Mouse (Mus musculus) R1 (cell line): ENCODE results near the gene Cnnm3.

Source experiments
- DNase-seq: peaks from one replicate; pipeline ENCODE4 v3.0.0-alpha.2; 2018; ENCODE audit warnings: low read depth, low spot score

The Cnnm3 gene

DNA sequence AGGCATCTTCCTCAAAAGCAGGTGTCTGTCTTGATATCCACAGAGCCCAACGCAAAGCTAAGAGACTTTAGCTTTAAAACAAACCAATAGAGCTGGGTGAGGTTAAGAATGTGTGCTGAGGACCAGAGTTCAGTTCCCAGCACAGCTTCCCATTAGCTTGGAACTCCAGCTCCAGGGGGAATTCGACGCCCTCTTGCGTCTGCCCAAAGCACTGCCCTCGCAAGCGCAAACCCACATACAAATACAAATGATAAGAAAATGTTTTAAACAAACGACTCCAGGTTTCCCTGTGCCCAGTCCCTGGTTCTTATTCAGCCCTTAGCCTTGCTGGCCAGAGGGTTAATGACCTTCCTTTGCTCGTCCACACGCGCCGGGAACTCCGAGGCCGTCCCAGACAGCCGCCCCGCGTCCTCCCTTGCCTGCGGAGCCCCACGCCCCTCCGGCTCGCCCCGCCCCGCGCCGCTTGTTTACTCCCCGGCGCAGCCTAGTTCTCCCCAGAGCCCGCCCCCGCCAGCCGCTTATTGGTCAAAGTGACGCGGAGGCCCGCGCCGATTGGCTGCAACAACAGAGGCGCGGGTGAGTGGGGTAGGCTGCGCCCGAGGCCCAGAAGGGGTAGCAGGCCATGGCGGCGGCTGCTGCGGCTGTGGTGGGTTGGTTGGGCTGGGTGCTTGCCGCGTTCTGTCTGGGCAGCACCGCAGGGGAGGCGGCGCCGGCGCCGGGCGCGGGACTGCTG is at the start of gene Cnnm3:
Gene Cnnm3, plus strand, starts transcription at position 579 of the 733 bp plus-strand sequence.
- DNase-seq, result peak; percentile 98

GRCm38 (mm10) chr1:36465641-36466160 is 46.0 kb upstream of the Cnnm3 start:
- no peak for DNase-seq

- peak; percentile 73 for DNase-seq
Observed at GRCm38 (mm10) chr1:36467446-36467845, 44.2 kb upstream of the Cnnm3 start.

DNA sequence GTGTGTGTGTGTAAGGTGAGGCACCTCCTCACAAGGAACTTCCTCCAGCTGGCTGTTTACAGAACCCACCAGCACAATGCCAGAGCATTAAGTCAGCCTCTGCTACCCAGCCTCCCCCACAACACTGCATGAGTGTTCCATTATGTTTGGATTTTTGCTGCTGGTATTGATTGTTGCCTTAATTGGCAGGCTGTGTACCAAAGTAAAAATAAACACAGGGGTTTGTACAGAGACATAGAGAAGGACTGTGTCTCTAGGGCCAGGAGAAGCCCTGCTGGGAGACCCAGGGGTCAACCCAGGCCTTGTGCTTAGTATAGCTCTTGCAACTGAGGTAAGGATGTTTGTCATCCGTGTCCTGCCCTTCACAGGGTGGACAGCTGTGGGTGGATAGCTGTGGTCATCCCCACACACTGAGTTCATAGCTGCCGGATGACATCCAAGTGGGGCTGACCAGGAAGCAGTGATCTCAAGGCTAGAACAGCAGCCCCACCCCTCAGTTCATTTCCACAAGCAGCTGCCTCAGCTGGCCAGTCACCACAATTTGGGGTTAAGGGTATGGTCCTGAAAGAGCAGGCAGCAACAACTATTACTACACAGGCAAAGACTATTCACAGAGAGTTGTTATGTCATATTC is 41.7 kb upstream of the Cnnm3 start:
- DNase-seq, result no peak

GRCm38 (mm10) chr1:36471181-36472105 is 40.2 kb upstream of the Cnnm3 start, which contains the start of gene Cnnm4:
TSS of gene Cnnm4 (plus strand) at chr1:36471620.
- peak; percentile 79 for DNase-seq

DNA sequence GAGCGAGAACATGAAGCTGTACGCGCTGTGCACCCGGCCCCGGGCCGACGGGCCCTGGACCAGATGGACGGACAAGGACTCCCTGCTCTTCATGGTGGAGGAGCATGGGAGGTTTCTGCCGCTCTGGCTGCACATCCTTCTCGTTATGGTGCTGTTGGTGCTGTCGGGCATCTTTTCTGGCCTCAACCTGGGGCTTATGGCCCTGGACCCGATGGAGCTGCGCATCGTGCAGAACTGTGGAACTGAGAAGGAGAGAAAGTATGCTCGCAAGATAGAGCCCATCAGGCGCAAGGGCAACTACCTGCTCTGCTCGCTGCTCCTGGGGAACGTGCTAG is 39.6 kb upstream of the Cnnm3 start:
- DNase-seq, result peak; percentile 15

- DNase-seq, result no peak
Observed at GRCm38 (mm10) chr1:36473211-36473780, 38.4 kb upstream of the Cnnm3 start.

DNA sequence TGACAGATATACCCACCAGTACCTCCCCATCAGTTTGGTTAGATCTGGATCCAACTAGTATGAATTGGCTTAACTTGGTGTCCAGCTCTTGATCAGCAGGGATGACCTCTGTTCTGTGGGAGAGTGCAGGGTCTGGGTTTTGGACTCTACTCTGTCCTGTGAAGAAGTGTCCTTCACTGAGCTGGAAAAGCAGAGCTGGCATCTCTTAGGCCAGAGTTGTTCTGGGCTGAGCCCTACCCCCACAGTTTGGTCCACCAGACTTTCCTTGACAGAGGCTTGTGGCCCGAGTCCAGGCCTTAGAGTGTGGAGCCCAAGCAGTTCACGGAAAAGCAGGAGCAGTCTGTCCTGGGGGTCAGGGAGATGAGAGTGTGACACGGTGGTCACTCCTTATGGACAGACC is 37.0 kb upstream of the Cnnm3 start:
- DNase-seq, result no peak

- no peak for DNase-seq
Observed at GRCm38 (mm10) chr1:36475480-36476110, 36.1 kb upstream of the Cnnm3 start.

DNA sequence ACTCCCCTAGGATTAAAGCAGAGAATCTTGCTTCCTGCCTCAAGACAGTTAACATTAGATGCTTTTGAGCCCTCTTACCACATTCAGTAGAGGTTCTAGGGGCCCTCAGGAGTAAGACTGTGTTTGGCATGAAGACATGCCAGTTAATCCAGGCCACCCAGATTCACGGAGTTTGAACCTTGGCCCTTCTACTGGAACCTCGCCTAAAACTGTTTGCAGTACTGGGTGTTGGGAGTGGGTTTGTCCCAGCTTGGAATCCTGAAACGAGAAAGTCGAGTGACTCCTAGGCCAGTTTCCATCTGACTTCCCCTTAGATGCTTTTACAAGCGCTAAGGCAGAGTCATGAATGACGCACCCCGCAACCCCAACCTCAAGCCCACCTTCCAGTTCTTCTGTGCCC is 35.2 kb upstream of the Cnnm3 start:
- DNase-seq, result no peak

- no peak for DNase-seq
Observed at GRCm38 (mm10) chr1:36478343-36478795, 33.3 kb upstream of the Cnnm3 start.

DNA sequence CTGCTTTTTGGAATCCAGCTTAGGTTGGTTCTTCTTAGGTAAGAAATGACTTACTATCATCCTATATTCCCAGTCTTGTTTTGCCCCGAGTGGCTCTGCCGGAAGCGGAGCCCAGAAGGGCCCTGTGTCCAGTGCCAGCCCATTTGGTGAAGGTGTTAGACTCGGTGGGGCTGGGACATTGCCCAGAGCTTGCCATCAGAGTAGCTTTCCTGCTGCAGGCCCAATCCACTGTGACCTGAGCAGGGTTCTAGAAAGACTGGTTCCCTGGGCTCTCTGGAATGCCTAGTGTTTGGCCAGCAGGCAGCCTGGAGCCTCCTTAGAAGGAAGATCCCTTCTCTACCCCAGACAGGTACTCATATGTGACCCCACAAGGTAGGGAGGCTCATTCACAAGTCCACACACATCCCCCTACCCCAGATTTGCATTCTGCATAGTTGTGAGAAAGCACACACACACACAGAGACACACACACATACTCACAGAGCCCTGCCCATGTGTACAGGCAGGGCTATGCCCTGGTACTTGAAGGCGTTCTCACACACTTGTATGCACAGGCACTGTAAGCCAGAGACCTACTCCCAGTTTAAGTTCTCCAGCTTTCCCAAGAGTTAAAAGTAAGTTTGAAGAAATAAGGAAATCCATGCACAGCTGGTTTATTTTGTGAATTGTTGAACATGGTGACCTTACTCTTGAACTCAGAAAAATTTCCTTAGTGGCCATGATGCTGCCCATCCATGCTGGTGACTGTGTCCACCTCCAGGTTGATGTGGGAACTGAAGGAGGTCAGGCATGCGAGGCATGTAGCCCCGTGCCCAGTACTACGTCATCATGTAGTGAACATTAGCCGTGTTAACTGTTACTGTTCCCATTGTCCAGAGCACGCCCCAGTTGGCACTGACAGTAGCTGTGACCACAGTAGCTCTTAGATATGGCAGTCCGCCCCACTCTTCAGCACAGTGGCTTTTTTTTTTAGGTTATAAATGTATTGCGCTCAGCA is 31.5 kb upstream of the Cnnm3 start:
- no peak for DNase-seq

- DNase-seq, result no peak
Observed at GRCm38 (mm10) chr1:36483825-36484224, 27.8 kb upstream of the Cnnm3 start.

- DNase-seq, result no peak
Observed at GRCm38 (mm10) chr1:36485080-36485479, 26.6 kb upstream of the Cnnm3 start.

DNA sequence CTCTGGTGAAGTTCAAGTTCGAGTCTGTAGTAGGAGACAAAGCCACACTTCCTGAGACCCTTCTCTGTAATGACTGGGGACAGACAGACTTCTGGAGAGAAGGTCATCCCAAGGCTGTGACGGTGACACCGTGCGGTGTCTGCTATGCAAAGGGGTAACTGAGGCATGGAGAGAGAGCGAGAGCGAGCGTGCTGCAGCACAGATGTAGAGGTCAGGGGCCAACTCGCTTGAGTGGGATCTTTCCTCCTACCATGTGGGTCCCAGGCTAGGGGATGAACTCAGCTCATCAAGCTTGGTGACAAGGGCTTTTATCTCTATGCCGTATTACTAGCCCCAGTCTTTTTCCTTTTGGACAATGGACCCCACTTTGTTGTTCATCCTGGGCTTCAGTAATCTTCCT is 24.6 kb upstream of the Cnnm3 start:
- no peak for DNase-seq

DNA sequence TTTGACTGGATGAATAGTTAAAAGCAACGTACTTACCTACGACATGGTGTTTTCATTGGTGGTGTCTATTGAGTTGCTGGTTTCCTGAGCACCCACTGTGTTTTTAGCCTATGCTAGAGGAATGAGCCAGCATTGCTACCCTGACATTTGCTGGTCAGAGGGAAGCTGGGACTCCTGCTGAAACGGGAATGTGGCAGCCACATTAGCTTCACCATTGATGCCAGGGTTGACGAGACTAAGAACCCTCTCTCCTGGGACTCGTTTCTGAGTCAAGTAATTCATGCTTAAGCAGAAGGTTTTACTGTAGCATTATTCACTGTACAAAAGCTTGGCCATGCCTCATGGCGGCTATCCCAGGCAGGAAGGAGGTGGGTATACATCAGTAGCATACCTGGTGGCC is 22.0 kb upstream of the Cnnm3 start:
- DNase-seq, result no peak

DNA sequence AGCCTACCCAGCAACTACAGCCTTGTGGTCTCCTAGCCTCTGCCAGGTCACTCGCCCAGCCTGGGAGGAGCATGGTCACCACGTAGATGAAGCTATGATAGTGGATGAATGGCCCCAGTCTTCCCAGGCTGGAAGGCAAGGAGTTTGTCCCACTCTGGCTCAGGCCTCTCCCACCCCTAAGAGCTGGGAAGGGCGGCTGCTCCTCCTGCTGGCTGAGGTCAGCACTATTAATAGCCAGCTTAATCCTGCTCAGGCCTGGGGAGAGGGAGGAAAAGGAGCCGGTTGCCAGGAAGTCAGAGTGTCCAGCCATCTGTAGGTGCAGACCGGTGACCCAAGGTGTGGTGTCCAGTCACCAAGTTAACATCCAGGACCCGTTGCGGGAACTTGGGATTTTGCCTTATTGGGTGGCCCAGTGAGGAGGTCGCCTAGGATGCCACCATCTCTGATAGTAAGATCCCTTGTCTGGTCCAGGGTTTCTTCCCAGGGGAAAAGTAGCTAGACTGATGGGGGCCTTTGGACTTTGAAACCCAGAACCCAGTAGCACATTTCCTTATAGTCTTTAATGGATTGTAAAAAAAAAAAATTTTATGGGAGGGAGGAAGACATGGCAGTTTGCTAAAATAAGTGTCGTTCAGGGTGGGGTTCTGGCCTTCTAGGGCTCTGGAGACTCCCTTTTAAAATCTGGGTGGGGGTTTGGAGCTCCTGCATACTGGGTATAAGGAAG is 19.1 kb upstream of the Cnnm3 start:
- DNase-seq, result peak; percentile 35

DNA sequence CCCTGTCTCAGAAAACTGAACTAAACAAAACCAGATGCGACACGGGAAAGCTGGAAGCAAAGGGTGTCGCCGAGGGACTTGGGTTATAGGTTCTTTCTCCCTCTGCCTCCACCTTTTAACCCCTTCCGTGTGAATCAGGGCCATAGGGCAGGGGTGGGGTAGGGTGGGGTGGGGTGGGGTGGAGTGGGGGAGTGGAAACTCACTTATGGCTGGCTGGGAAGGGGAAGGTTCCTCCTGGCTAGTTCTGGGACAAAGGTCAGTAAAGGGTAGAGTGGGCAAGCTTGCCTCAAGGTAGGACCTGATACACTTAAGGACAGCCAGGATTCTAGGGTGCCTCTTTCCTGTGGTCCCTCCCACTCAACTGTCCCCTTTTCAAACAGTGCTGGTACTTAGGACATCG is 18.4 kb upstream of the Cnnm3 start:
- DNase-seq, result no peak

DNA sequence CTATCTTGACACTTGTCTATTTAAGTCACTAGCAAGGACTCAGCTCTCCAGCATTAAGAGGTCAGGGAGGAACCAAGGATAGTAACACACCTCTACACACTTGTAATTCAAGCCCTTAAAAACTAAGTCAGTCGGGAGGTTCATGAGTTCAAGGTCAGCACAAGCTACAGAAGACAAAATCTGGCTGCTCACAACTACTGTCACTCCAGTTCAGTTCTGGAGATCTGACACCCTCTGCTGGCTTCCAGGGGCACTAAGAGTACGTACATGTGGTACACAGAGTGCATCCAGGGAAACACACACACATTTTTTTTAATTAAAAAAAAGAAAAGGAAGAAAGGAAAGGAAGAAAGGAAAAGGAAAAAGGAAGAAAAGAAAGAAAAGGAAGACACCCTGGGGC is 14.9 kb upstream of the Cnnm3 start:
- no peak for DNase-seq
